Mouse (Mus musculus): Measurements from ENCODE around the gene Olig1.

- TF ChIP-seq CTCF (IDR thresholded peaks at IDR 0.05; ENCODE audit: borderline replicate concordance, insufficient read depth, low read depth, low read length) (no peak), POLR2A (IDR thresholded peaks at IDR 0.05; ENCODE audit: borderline replicate concordance, insufficient read depth, low read length) (no peak)
Measured at GRCm38 (mm10) chr16:91229643-91230042, 39.9 kb upstream of the Olig1 start.
